8 mouse cellular contexts compared by ENCODE assay signal in the genomic region with DNA sequence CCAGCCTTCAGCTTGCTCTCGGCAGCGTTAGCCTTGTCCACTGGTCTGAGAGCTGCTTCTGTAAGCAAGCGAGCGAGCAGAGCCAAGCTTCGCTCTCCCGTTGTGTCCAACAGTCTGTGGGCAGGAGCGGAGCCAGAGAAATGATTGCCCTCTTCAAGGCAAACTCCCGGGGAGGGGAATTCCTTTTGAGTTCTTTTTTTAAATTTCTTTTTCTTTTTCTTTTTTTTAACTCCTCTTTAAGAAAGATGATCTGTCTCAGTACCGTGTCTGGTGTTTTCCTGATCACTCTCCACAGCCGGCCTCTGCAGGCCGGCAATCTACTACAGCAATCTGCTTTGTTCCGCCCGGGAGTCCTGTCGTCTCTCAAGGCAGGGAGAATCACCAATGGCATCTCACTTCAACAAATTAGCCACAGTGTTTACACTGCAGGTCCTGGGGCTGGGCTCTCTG.
DNase-seq lines count a peak whose midpoint lies in the region; ATAC-seq lines count a peak whose summit lies in the region.

No protein-coding gene starts in this region.

- 0 out of 2 replicates have a peak overlapping the region, but pooled peaks have one; percentile 28 for H3K27ac ChIP-seq in limb, embryonic 13.5 days

- no peaks in the 10 kb centered on the region for H3K27me3 ChIP-seq in limb, embryonic 13.5 days

- H3K9me3 ChIP-seq in limb, embryonic 13.5 days = peaks cover 5% of the 10 kb centered on the region

- H3K4me2 ChIP-seq in limb, embryonic 13.5 days (replicated peaks) = peak overlapping the region; percentile 54

- no peak for ATAC-seq in limb, embryonic 13.5 days (ENCODE audit: low FRiP score, low read depth)
- ATAC-seq in erythroblast, adult 5-6 weeks (replicated peaks; ENCODE audit: low FRiP score, poor library complexity, severe bottlenecking) = no peak

- WGBS in limb, embryonic 13.5 days = 5% methylated on average over 14 of the region's 14 CpGs

- H3K4me1 ChIP-seq in limb, embryonic 13.5 days = peaks cover 23% of the 10 kb centered on the region

- no peak overlapping the region; the same call in none of the 2 replicates for H3K9ac ChIP-seq in limb, embryonic 13.5 days

- H3K4me3 ChIP-seq in limb, embryonic 13.5 days = peak overlapping the region; percentile 14

- peak; percentile 51 to 67 for DNase-seq in kidney, postnatal 4 days
- DNase-seq in kidney, adult 8-10 months = no peak
- DNase-seq in cerebellum, adult 8-10 months = peak; percentile 14
- peak; percentile 22 for DNase-seq in gastrocnemius, postnatal 25 days
- peak; percentile 67 for DNase-seq in neural tube, embryonic 10.5 days (ENCODE audit: extremely low spot score, low spot score)
- no peak for DNase-seq in frontal cortex, adult 2 months (ENCODE audit: extremely low spot score in 1 of 2, low spot score in 1 of 2)

- no peaks in the 10 kb centered on the region for H3K36me3 ChIP-seq in limb, embryonic 13.5 days

Comparison
In these comparisons a context has a peak if more than half of its experiments do, and no peak if none do; other contexts are left out.
1. DNase-seq: peak in kidney, postnatal 4 days (2 of 2), cerebellum, adult 8-10 months (single experiment), gastrocnemius, postnatal 25 days (single experiment) and neural tube, embryonic 10.5 days (single experiment); none in kidney, adult 8-10 months (0 of 2) and frontal cortex, adult 2 months (0 of 2).